Mouse (Mus musculus) spleen, postnatal 4 days (tissue): Measurements from ENCODE around the gene Svbp.

ENCODE experiments used
- DNase-seq, 2 experiments: peaks; one replicate each; pipeline ENCODE4 v3.0.0; 2022; ENCODE audit warnings: low spot score in 2 of 2

Svbp gene

GRCm38 (mm10) chr4:119190618-119191017, 4.5 kb upstream of the Svbp start:
- peak; percentile 76 to 81 for DNase-seq

- no peak for DNase-seq
Observed at GRCm38 (mm10) chr4:119191273-119191672, 3.8 kb upstream of the Svbp start.

GRCm38 (mm10) chr4:119192757-119193156, 2.3 kb upstream of the Svbp start:
- no peak for DNase-seq

GRCm38 (mm10) chr4:119195582-119196320, 645 bp downstream of the Svbp start:
- no peak for DNase-seq

GRCm38 (mm10) chr4:119198105-119198504, 3.0 kb downstream of the Svbp start:
- DNase-seq, result no peak

GRCm38 (mm10) chr4:119204672-119205071, 9.6 kb downstream of the Svbp start:
- peak; percentile 69 to 84 for DNase-seq

- no peak for DNase-seq
Observed at GRCm38 (mm10) chr4:119216667-119217066, 21.6 kb downstream of the Svbp start.

- DNase-seq, result no peak
Observed at GRCm38 (mm10) chr4:119218169-119218568, 23.1 kb downstream of the Svbp start, which contains the start of gene Tmem269. Tmem269 (minus strand) TSS chr4:119218217.

- DNase-seq, result peak in 1 of 2 experiments; percentile 25
Observed at GRCm38 (mm10) chr4:119223696-119224095, 28.6 kb downstream of the Svbp start.

GRCm38 (mm10) chr4:119224534-119224933, 29.4 kb downstream of the Svbp start:
- DNase-seq, result no peak

GRCm38 (mm10) chr4:119225719-119226118, 30.6 kb downstream of the Svbp start:
- DNase-seq, result no peak

GRCm38 (mm10) chr4:119226751-119227150, 31.6 kb downstream of the Svbp start:
- no peak for DNase-seq

- peak; percentile 99 for DNase-seq
Observed at GRCm38 (mm10) chr4:119232410-119233255, 37.5 kb downstream of the Svbp start, which contains the start of the genes AU022252 and P3h1. AU022252 (minus strand) TSS chr4:119232712. P3h1 (plus strand) TSS chr4:119232915.

- peak; percentile 49 to 83 for DNase-seq
Observed at GRCm38 (mm10) chr4:119233256-119233901, 38.3 kb downstream of the Svbp start.

GRCm38 (mm10) chr4:119234348-119234747, 39.2 kb downstream of the Svbp start:
- no peak for DNase-seq

- no peak for DNase-seq
Observed at GRCm38 (mm10) chr4:119238661-119239060, 43.6 kb downstream of the Svbp start.

GRCm38 (mm10) chr4:119239181-119239682, 44.1 kb downstream of the Svbp start:
- DNase-seq, result peak in 1 of 2 experiments; percentile 27

GRCm38 (mm10) chr4:119241664-119242063, 46.6 kb downstream of the Svbp start:
- DNase-seq, result peak; percentile 33 to 70

GRCm38 (mm10) chr4:119242571-119242970, 47.5 kb downstream of the Svbp start:
- DNase-seq, result no peak

GRCm38 (mm10) chr4:119244468-119245240, 49.5 kb downstream of the Svbp start:
- no peak for DNase-seq

- DNase-seq, result no peak
Observed at GRCm38 (mm10) chr4:119245556-119245955, 50.5 kb downstream of the Svbp start.
